In the genomic region with DNA sequence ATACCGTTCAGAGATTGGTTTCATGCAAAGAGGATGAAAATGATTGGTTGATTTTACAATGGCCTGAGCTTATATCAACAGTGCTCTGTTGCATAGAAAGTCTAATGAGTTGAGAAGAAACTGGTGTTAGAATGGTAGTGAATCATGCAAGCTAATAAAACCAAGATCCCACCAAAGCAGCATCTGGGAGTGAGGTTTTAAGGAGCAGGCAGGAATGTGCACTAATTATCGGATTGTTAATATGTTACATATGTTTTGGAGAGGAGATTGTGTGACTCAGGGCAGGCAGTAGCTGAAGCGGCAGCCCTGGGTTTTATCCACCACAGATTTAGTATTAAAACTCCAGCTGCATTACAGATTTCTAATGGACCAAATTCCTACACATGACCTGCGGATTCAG, we compare ENCODE assay signal across 25 mouse cellular contexts.
DNase-seq lines count a peak whose midpoint lies in the region; ATAC-seq lines count a peak whose summit lies in the region.
"Had no signal": no experiment of that assay in that cellular context is flagged by ENCODE, and none has a peak within 500 bp of the region (broad histone marks: within the 10 kb centered on the region; RNA-seq: fewer than 3 reads in every experiment).

No protein-coding gene starts in this region.

- no peak overlapping the region for H3K4me3 ChIP-seq in forebrain, embryonic 11.5 days (ENCODE audit: low read depth, low read length)
- H3K4me3 ChIP-seq in forebrain, embryonic 16.5 days (replicated peaks; ENCODE audit: low read length), result no peak overlapping the region
- H3K4me3 ChIP-seq in kidney, embryonic 16.5 days (ENCODE audit: low read length), result no peak overlapping the region
- H3K4me3 ChIP-seq in limb, embryonic 11.5 days (ENCODE audit: low read depth, low read length), result no peak overlapping the region
- H3K4me3 ChIP-seq: forebrain, embryonic 10.5 days; heart, adult 2 months; heart, embryonic 10.5 days; hindbrain, embryonic 12.5 days; hindbrain, embryonic 15.5 days had no signal

- no peak for DNase-seq in forebrain, embryonic 11.5 days (ENCODE audit: low spot score)
- DNase-seq in kidney, adult 9 months, result no peak
- DNase-seq in forelimb bud, embryonic 11.5 days (ENCODE audit: low read depth, low spot score), result peak; percentile 72
- DNase-seq in limb, embryonic 11.5 days (ENCODE audit: low spot score), result peak; percentile 41
- no peak for DNase-seq in right cerebral cortex, postnatal 14 days
- DNase-seq: adrenal gland, adult 2 months; adrenal gland, postnatal 14 days; B cell, adult 2 months; cerebellum, adult 11 months; cerebellum, adult 2 months; cerebellum, adult 9-11 months; cerebellum, postnatal 25 days; gastrocnemius, postnatal 10 days; gastrocnemius, postnatal 36 days; heart, adult 2 months had no signal

- no peak overlapping the region for H3K9ac ChIP-seq in forebrain, embryonic 11.5 days (ENCODE audit: low read length)
- H3K9ac ChIP-seq in forebrain, embryonic 16.5 days (replicated peaks; ENCODE audit: low read depth, low read length), result no peak overlapping the region
- H3K9ac ChIP-seq in kidney, embryonic 16.5 days (replicated peaks; ENCODE audit: low read length), result no peak overlapping the region
- no peak overlapping the region for H3K9ac ChIP-seq in limb, embryonic 11.5 days (ENCODE audit: low read length)
- H3K9ac ChIP-seq: hindbrain, embryonic 12.5 days; hindbrain, embryonic 15.5 days had no signal

- no peaks in the 10 kb centered on the region for H3K27me3 ChIP-seq in forebrain, embryonic 11.5 days (ENCODE audit: control insufficient read depth, insufficient read depth, low read length)
- H3K27me3 ChIP-seq in forebrain, embryonic 16.5 days (replicated peaks; ENCODE audit: control insufficient read depth, insufficient read depth, low read length), result no peaks in the 10 kb centered on the region
- H3K27me3 ChIP-seq in kidney, embryonic 16.5 days (ENCODE audit: insufficient read depth, low read length), result no peaks in the 10 kb centered on the region
- H3K27me3 ChIP-seq in limb, embryonic 11.5 days (ENCODE audit: control insufficient read depth, insufficient read depth, low read length), result no peaks in the 10 kb centered on the region
- H3K27me3 ChIP-seq: CH12.LX; hindbrain, embryonic 12.5 days; hindbrain, embryonic 15.5 days had no signal

- ATAC-seq in forebrain, embryonic 11.5 days (replicated peaks; ENCODE audit: low FRiP score), result peak; percentile 42; the same call in 1 of the 2 replicates
- no peak for ATAC-seq in forebrain, embryonic 16.5 days
- ATAC-seq in kidney, embryonic 16.5 days (ENCODE audit: low FRiP score, low TSS enrichment), result peak; percentile 31; the same call in 1 of the 2 replicates
- peak; percentile 70; the same call in 1 of the 2 replicates for ATAC-seq in limb, embryonic 11.5 days (ENCODE audit: insufficient number of reproducible peaks, low FRiP score, low TSS enrichment, low read depth)
- no peak for ATAC-seq in monocyte, adult 5-6 weeks (replicated peaks; ENCODE audit: insufficient number of reproducible peaks, low FRiP score, low TSS enrichment, poor library complexity, severe bottlenecking)
- ATAC-seq: forebrain, embryonic 14.5 days had no signal

- no peaks in the 10 kb centered on the region for H3K9me3 ChIP-seq in forebrain, embryonic 11.5 days (ENCODE audit: control insufficient read depth, low read length)
- no peaks in the 10 kb centered on the region for H3K9me3 ChIP-seq in forebrain, embryonic 16.5 days (ENCODE audit: control insufficient read depth, low read length)
- no peaks in the 10 kb centered on the region for H3K9me3 ChIP-seq in kidney, embryonic 16.5 days (ENCODE audit: low read length)
- H3K9me3 ChIP-seq in limb, embryonic 11.5 days (ENCODE audit: control insufficient read depth, low read length), result no peaks in the 10 kb centered on the region
- H3K9me3 ChIP-seq: forebrain, embryonic 10.5 days; G1E; heart, embryonic 10.5 days; hindbrain, embryonic 12.5 days; hindbrain, embryonic 15.5 days had no signal

- WGBS in forebrain, embryonic 11.5 days, result 62% methylated on average over 4 of the region's 4 CpGs
- WGBS in forebrain, embryonic 16.5 days, result 49% methylated on average over 4 of the region's 4 CpGs
- WGBS in kidney, embryonic 16.5 days, result 55% methylated on average over 4 of the region's 4 CpGs
- WGBS in limb, embryonic 11.5 days, result 18% methylated on average over 4 of the region's 4 CpGs

- H3K4me1 ChIP-seq in forebrain, embryonic 11.5 days (replicated peaks; ENCODE audit: control insufficient read depth, insufficient read depth, low read length), result no peaks in the 10 kb centered on the region
- H3K4me1 ChIP-seq in forebrain, embryonic 16.5 days (replicated peaks; ENCODE audit: control insufficient read depth, insufficient read depth, low read length), result no peaks in the 10 kb centered on the region
- H3K4me1 ChIP-seq in kidney, embryonic 16.5 days (ENCODE audit: insufficient read depth, low read length), result no peaks in the 10 kb centered on the region
- H3K4me1 ChIP-seq in limb, embryonic 11.5 days (ENCODE audit: control insufficient read depth, insufficient read depth, low read length), result 0 out of 2 replicates have a peak, but pooled peaks cover 4% of the 10 kb centered on the region
- H3K4me1 ChIP-seq: hindbrain, embryonic 12.5 days; hindbrain, embryonic 15.5 days had no signal

- no peak overlapping the region for H3K27ac ChIP-seq in forebrain, embryonic 11.5 days (ENCODE audit: low read depth, low read length)
- no peak overlapping the region for H3K27ac ChIP-seq in forebrain, embryonic 16.5 days (ENCODE audit: low read length)
- H3K27ac ChIP-seq in kidney, embryonic 16.5 days (ENCODE audit: low read length), result no peak overlapping the region
- no peak overlapping the region for H3K27ac ChIP-seq in limb, embryonic 11.5 days (replicated peaks; ENCODE audit: low read depth, low read length)
- H3K27ac ChIP-seq: forebrain, embryonic 10.5 days; heart, adult 2 months; heart, embryonic 10.5 days; hindbrain, embryonic 12.5 days; hindbrain, embryonic 15.5 days had no signal

- no peak overlapping the region for H3K4me2 ChIP-seq in forebrain, embryonic 11.5 days (ENCODE audit: low read depth, low read length, severe bottlenecking)
- no peak overlapping the region for H3K4me2 ChIP-seq in forebrain, embryonic 16.5 days (ENCODE audit: low read length)
- H3K4me2 ChIP-seq in kidney, embryonic 16.5 days (replicated peaks; ENCODE audit: low read depth, low read length), result no peak overlapping the region
- no peak overlapping the region for H3K4me2 ChIP-seq in limb, embryonic 11.5 days (ENCODE audit: low read depth, severe bottlenecking)
- H3K4me2 ChIP-seq: hindbrain, embryonic 12.5 days; hindbrain, embryonic 15.5 days had no signal

- H3K36me3 ChIP-seq in forebrain, embryonic 11.5 days (ENCODE audit: control insufficient read depth, insufficient read depth, low read length), result no peaks in the 10 kb centered on the region
- H3K36me3 ChIP-seq in forebrain, embryonic 16.5 days (ENCODE audit: control insufficient read depth, insufficient read depth), result no peaks in the 10 kb centered on the region
- no peaks in the 10 kb centered on the region for H3K36me3 ChIP-seq in kidney, embryonic 16.5 days (ENCODE audit: insufficient read depth, low read length)
- no peaks in the 10 kb centered on the region for H3K36me3 ChIP-seq in limb, embryonic 11.5 days (ENCODE audit: control insufficient read depth, insufficient read depth, low read length)
- H3K36me3 ChIP-seq: forebrain, embryonic 10.5 days; G1E; heart, embryonic 10.5 days; hindbrain, embryonic 12.5 days; hindbrain, embryonic 15.5 days had no signal

Comparison
In these comparisons a context has a peak if more than half of its experiments do, and no peak if none do; other contexts are left out.
1. ATAC-seq: peak in forebrain, embryonic 11.5 days (single experiment), kidney, embryonic 16.5 days (single experiment) and limb, embryonic 11.5 days (single experiment); none in forebrain, embryonic 16.5 days (single experiment) and monocyte, adult 5-6 weeks (single experiment).
2. DNase-seq: peak in forelimb bud, embryonic 11.5 days (single experiment) and limb, embryonic 11.5 days (single experiment); none in forebrain, embryonic 11.5 days (single experiment), kidney, adult 9 months (single experiment) and right cerebral cortex, postnatal 14 days (single experiment).